Mouse (Mus musculus): ENCODE measurements around the gene Adgrf3.

Gene Adgrf3

GRCm38 (mm10) chr5:30202221-30202620 lies 3.3 kb downstream of the Adgrf3 start:
- no peak for DNase-seq (ENCODE audit: low spot score in 2 of 2)

GRCm38 (mm10) chr5:30201521-30201920 lies 4.0 kb downstream of the Adgrf3 start:
- peak in 1 of 2 experiments; percentile 21 for DNase-seq (ENCODE audit: low spot score in 2 of 2)

GRCm38 (mm10) chr5:30198257-30198656 lies 7.3 kb downstream of the Adgrf3 start:
- no peak for DNase-seq (ENCODE audit: low spot score in 2 of 2)

GRCm38 (mm10) chr5:30195340-30195739 lies 10.2 kb downstream of the Adgrf3 start:
- no peak for DNase-seq (ENCODE audit: low spot score in 2 of 2)

- DNase-seq (ENCODE audit: low spot score in 2 of 2) = no peak
Observed at GRCm38 (mm10) chr5:30192452-30192851, 13.1 kb downstream of the Adgrf3 start.

- no peak for DNase-seq (ENCODE audit: low spot score in 2 of 2)
Observed at GRCm38 (mm10) chr5:30187687-30188485, 17.6 kb downstream of the Adgrf3 start.

GRCm38 (mm10) chr5:30175811-30176210 lies 29.7 kb downstream of the Adgrf3 start:
- DNase-seq (ENCODE audit: low spot score in 2 of 2) = no peak

GRCm38 (mm10) chr5:30172931-30173692 lies 32.4 kb downstream of the Adgrf3 start:
- no peak for DNase-seq (ENCODE audit: low spot score in 2 of 2)

GRCm38 (mm10) chr5:30172115-30172514 lies 33.4 kb downstream of the Adgrf3 start:
- no peak for DNase-seq (ENCODE audit: low spot score in 2 of 2)

GRCm38 (mm10) chr5:30170303-30170940 lies 35.1 kb downstream of the Adgrf3 start:
- DNase-seq (ENCODE audit: low spot score in 2 of 2) = no peak

GRCm38 (mm10) chr5:30165234-30165946 lies 40.1 kb downstream of the Adgrf3 start:
- DNase-seq (ENCODE audit: low spot score in 2 of 2) = no peak

- no peak for DNase-seq (ENCODE audit: low spot score in 2 of 2)
Observed at GRCm38 (mm10) chr5:30162339-30162738, 43.2 kb downstream of the Adgrf3 start.

GRCm38 (mm10) chr5:30161836-30162235 lies 43.7 kb downstream of the Adgrf3 start:
- no peak for DNase-seq (ENCODE audit: low spot score in 2 of 2)

GRCm38 (mm10) chr5:30159601-30160000 lies 45.9 kb downstream of the Adgrf3 start:
- DNase-seq (ENCODE audit: low spot score in 2 of 2) = no peak

- no peak for DNase-seq (ENCODE audit: low spot score in 2 of 2)
Observed at GRCm38 (mm10) chr5:30155821-30156629, 49.5 kb downstream of the Adgrf3 start.

- DNase-seq (ENCODE audit: low spot score in 2 of 2) = no peak
Observed at GRCm38 (mm10) chr5:30155395-30155792, 50.1 kb downstream of the Adgrf3 start.

- peak; percentile 92 to 97 for DNase-seq (ENCODE audit: low spot score in 2 of 2)
Observed at GRCm38 (mm10) chr5:30154474-30155394, 50.8 kb downstream of the Adgrf3 start, which contains the start of the genes Hadha and Hadhb. Gene Hadha (minus strand): TSS chr5:30155162. Gene Hadhb (plus strand): TSS chr5:30155248.

- DNase-seq (ENCODE audit: low spot score in 2 of 2) = no peak
Observed at GRCm38 (mm10) chr5:30154013-30154412, 51.5 kb downstream of the Adgrf3 start.

- no peak for DNase-seq (ENCODE audit: low spot score in 2 of 2)
Observed at GRCm38 (mm10) chr5:30153222-30153621, 52.3 kb downstream of the Adgrf3 start.

GRCm38 (mm10) chr5:30152413-30152812 lies 53.1 kb downstream of the Adgrf3 start:
- no peak for DNase-seq (ENCODE audit: low spot score in 2 of 2)
